ENCODE assay signal across 19 mouse cellular contexts in genomic region chr6:141348542-141348941, GRCm38 (mm10).
DNase-seq lines count a peak whose midpoint lies in the region; ATAC-seq and TF ChIP-seq lines count a peak whose summit lies in the region.
"Had no signal": no experiment of that assay in that cellular context is flagged by ENCODE, and none has a peak within 500 bp of the region (broad histone marks: within the 10 kb centered on the region; RNA-seq: fewer than 3 reads in every experiment).

No protein-coding gene starts in this region.

- H3K4me1 ChIP-seq in liver, embryonic 16.5 days (ENCODE audit: control insufficient read depth, low read depth, low read length): no peaks in the 10 kb centered on the region; the same call in 1 of the 2 replicates
- no peaks in the 10 kb centered on the region for H3K4me1 ChIP-seq in liver, embryonic 12.5 days
- H3K4me1 ChIP-seq: embryonic facial prominence, embryonic 12.5 days; midbrain, embryonic 15.5 days had no signal

- no peak for ATAC-seq in liver, embryonic 16.5 days (ENCODE audit: low read depth)
- no peak for ATAC-seq in liver, embryonic 12.5 days
- ATAC-seq: forebrain, embryonic 16.5 days; midbrain, embryonic 15.5 days had no signal

- no peak for TF ChIP-seq CTCF in gastrocnemius, adult 2 months (IDR thresholded peaks at IDR 0.05)

- H3K4me3 ChIP-seq in gastrocnemius, adult 2 months: peak overlapping the region; percentile 29
- no peak overlapping the region for H3K4me3 ChIP-seq in liver, embryonic 16.5 days (ENCODE audit: low read depth, low read length)
- H3K4me3 ChIP-seq in liver, embryonic 12.5 days: no peak overlapping the region
- H3K4me3 ChIP-seq: embryonic facial prominence, embryonic 12.5 days; midbrain, embryonic 15.5 days had no signal

- DNase-seq in gastrocnemius, adult 2 months: peak; percentile 17
- DNase-seq in gastrocnemius, adult 18-20 months (ENCODE audit: low spot score): no peak
- DNase-seq in lung, adult 18-20 months: peak; percentile 20 to 34
- peak; percentile 44 for DNase-seq in lung, postnatal 36 days
- DNase-seq in cerebellum, postnatal 14 days: no peak
- no peak for DNase-seq in spleen, postnatal 36 days (ENCODE audit: low spot score in 2 of 2)
- DNase-seq: adrenal gland, adult 8-10 months; cerebellum, adult 11 months; cerebellum, postnatal 36 days; kidney, adult 2 months; kidney, postnatal 36 days; right cerebral cortex, postnatal 4 days; thymus, adult 18-20 months had no signal

- no peaks in the 10 kb centered on the region for H3K9me3 ChIP-seq in liver, embryonic 16.5 days (replicated peaks; ENCODE audit: control insufficient read depth, low read length)
- H3K9me3 ChIP-seq in liver, embryonic 12.5 days (replicated peaks): no peaks in the 10 kb centered on the region
- H3K9me3 ChIP-seq: embryonic facial prominence, embryonic 12.5 days; midbrain, embryonic 15.5 days had no signal

- intact Hi-C loops in gastrocnemius, adult 2 months (cut with DNase I): no loop called here

- no peak overlapping the region for H3K9ac ChIP-seq in liver, embryonic 16.5 days (ENCODE audit: low read depth, low read length)
- H3K9ac ChIP-seq in liver, embryonic 12.5 days: no peak overlapping the region
- H3K9ac ChIP-seq: embryonic facial prominence, embryonic 12.5 days; hindbrain, embryonic 14.5 days; midbrain, embryonic 15.5 days had no signal

- H3K36me3 ChIP-seq in liver, embryonic 16.5 days (ENCODE audit: control insufficient read depth, insufficient read depth): no peaks in the 10 kb centered on the region
- H3K36me3 ChIP-seq in liver, embryonic 12.5 days: no peaks in the 10 kb centered on the region
- H3K36me3 ChIP-seq: embryonic facial prominence, embryonic 12.5 days; midbrain, embryonic 15.5 days had no signal

- peak overlapping the region; percentile 38; the same call in 1 of the 2 replicates for H3K27ac ChIP-seq in gastrocnemius, adult 2 months
- peak overlapping the region; percentile 29; the same call in 1 of the 2 replicates for H3K27ac ChIP-seq in liver, embryonic 16.5 days (ENCODE audit: low read length)
- no peak overlapping the region for H3K27ac ChIP-seq in liver, embryonic 12.5 days
- H3K27ac ChIP-seq: embryonic facial prominence, embryonic 12.5 days; hindbrain, embryonic 14.5 days; midbrain, embryonic 15.5 days had no signal

- WGBS in liver, embryonic 16.5 days (ENCODE audit: insufficient replicate concordance): 61% methylated on average over 9 of the region's 9 CpGs
- 84% methylated on average over 9 of the region's 9 CpGs for WGBS in liver, embryonic 12.5 days (ENCODE audit: insufficient replicate concordance)

- no peak overlapping the region for H3K4me2 ChIP-seq in liver, embryonic 16.5 days (ENCODE audit: low read depth, low read length)
- H3K4me2 ChIP-seq in liver, embryonic 12.5 days: no peak overlapping the region
- H3K4me2 ChIP-seq: embryonic facial prominence, embryonic 12.5 days; hindbrain, embryonic 14.5 days; midbrain, embryonic 15.5 days had no signal

- no peaks in the 10 kb centered on the region for H3K27me3 ChIP-seq in liver, embryonic 16.5 days (ENCODE audit: control insufficient read depth, insufficient read depth, low read depth, low read length)
- H3K27me3 ChIP-seq in liver, embryonic 12.5 days (replicated peaks): no peaks in the 10 kb centered on the region
- H3K27me3 ChIP-seq: embryonic facial prominence, embryonic 12.5 days; midbrain, embryonic 15.5 days had no signal

Comparison
In these comparisons a context has a peak if more than half of its experiments do, and no peak if none do; other contexts are left out.
1. DNase-seq: peak in gastrocnemius, adult 2 months (single experiment), lung, adult 18-20 months (2 of 2) and lung, postnatal 36 days (single experiment); none in gastrocnemius, adult 18-20 months (single experiment), cerebellum, postnatal 14 days (0 of 2) and spleen, postnatal 36 days (0 of 2).